Mouse (Mus musculus) spleen, postnatal 14 days (tissue): ENCODE data around the gene Hcls1.

Source experiments
- DNase-seq, 2 experiments: peaks; one replicate each; pipeline ENCODE4 v3.0.0; 2021 to 2022; ENCODE audit warnings: low spot score in 2 of 2

The Hcls1 gene

DNA sequence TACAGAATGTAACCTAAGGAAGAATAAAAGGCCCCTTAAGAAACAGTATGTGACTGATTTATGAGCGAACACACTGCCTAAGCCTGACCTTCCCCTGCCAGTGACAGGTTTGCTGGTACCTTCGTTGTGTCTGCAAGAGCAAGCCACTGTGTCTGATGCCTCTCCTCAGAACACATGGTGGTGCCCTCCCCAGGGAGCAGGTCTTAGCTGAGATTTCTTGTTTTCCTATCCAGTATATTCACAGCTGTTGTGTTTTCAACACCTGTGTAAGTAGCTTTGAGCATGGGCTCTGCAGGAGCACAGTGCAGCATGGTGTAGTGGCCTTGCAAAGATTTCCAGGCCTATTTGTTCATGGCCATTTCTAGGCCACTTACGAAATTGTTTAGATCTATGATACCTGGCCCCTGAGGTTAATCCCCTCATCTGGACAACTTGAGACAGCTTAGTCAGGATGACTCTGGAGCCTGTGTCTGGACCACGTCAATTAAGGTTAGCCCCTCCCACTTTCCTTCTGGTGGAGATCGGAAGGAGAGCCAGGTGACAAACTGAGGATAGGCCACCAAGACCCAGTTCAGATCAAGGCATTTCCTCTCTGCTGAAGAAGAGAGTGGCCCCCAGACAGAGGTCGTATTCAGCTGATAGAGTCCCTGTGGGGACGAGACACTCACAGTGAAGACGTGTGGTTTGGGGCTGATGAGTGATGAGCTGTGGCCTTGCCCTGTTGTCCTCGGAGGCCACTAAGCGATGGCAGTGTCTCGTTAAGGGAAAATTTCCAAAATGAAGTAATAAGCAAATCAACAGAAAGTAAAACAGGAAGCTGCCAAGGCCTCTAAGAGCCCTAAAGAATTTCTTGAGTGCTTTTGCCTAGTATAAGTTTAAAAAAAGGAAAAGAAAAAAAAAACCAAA lies 4.3 kb upstream of the Hcls1 start:
- DNase-seq, result no peak

DNA sequence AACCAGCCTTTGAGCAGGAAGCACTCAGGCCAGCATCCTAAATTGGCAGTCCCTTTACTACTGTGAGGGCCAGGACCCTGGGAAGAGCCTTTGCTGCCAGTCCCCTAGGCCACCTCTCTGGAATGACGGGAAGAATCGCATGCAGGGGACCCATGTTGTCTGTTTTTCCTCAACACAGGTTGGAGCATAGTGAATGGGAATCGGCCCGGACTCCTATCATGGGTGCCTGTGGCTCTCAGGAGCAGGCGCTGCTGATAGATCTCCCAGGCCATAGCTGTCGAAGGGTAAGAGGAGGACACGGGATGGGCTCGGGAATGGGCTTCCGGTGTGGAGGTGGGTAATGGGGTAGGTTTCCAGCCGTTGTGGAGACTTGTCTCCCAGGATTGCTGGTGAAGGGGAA lies 3.4 kb upstream of the Hcls1 start:
- no peak for DNase-seq

DNA sequence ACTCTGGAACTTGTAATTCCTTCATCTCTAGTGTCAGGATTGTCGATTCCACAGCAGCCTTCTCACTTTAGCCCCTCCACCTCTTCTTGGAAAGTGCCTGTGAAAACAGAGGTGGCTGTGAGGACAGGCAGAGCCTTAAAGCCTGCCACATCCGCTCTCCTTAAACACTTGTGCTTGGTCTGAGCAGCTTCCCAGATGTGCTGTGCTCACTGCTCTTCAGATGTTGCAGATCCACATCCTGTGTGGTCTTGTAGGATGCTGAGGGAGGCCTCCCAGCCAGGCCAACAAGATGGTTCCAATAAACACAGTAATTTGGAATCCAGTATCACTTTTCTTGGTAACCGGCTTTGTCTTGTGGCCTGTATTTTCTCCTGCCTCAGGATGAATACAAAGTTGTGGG lies 2.8 kb upstream of the Hcls1 start:
- no peak for DNase-seq

DNA sequence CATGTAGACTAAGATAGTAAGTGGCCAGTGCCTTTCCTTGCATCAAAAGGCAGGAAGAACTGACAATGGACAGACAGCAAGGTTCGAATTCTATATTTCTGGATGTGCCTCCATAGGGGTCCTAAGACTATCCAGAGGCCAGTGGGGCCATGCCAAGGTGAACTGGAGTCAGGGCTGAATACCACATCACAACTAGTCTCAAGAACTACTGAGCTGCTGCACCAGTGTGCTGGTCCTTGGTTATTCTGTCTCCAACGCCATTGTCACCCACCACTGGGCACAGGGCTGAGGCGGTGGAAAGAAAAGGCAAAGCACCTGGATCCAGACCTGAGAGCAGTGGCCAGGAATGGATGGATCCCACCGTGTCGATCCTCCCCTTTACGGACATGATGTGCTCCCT lies 2.2 kb upstream of the Hcls1 start:
- DNase-seq, result no peak

DNA sequence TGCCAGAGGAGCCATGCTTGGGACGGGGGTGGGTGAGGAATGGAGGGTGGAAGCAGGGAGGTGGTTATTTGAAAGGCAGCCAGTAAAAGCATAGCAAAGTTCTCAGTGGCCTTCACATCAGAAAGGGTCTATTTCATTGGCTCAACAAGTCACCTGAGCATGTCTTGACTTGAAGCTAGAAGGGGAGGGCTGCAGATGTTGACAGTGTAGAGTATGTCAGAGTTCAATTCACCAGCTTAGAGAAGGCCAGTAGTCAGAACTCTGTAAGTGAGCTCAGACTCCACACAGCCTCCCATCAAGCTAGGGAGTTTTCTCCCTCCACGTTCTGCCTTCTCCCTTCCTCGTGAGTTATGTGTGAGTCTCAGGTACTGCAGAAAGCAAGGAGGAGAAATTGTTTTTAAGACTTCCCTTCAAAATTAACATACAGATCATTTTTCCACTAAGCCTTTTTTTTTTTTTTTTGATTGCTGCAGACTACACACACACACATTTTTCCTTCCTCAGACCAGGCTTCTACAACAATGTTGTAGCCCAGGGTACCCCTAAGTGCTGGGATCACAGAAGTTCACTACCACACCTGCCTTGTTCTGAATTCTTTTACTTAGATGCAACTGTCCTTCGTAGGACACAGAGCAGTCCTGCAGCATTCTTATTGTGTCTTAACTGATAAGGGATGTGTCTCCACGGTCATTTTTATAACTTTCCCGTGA lies 497 bp upstream of the Hcls1 start:
- DNase-seq, result no peak

DNA sequence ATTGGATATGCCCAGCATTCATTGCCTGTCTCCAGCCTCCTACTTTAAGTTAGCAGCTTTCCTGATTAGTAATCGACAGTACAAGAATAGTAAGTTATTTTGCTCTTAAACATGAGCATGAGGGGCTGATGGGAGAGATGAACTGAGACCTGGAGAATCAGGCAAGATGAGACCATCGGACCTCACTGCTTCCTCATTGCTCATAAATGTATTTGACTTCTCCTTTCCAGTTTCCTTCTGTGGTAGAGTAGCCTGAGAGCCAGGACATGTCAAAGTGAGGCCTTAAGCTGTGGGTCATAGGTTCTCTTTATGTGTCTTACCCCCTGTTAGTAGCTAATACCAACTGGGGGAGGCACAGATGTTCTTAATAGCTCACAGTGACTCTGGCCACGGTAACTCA lies 1.0 kb downstream of the Hcls1 start:
- no peak for DNase-seq

DNA sequence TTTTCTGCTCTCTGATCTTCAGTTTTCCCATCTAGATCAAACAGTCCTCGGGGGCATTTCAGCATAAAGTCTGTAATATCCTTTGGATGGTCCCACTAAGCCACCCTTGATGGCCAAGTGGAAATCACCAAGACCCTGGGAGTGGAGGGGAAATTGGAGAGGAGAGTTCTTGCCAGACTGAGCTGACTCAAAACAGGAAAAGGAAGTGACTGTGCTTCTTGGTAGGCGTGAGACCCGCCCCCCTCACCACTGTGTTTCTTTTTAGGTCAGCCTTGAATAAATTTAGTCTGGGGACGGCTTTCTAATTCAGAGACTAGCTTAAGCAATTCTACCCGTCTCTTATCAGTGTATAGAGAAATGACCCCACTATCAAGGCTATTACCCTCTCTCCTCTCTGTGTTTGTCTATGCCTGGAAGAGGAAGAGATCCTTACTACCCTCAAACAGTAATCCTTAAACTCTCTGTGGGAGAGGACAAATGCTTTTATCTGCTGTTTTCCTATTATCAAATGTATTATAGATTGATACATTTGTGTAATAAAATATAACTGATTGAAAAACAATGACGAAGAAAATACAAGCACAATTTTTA lies 6.4 kb downstream of the Hcls1 start:
- no peak for DNase-seq

DNA sequence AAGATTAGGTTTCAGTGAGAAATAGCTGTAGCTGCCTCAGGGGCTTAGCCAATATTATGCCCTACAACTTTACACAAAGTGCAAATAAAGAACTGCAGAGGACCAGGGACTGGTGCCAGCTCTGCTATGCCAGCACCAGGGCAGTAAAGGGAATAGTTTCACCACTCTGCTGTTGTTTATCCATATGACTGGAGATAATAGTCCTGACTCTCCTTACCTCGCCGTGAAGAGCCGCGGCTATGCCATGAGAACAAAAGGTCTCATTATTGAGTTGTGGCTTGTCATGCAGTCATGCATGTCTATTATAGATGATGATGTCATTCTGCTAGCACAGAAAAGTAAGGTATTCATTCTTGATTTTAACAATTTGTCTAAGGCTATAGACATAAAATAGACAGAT lies 7.1 kb downstream of the Hcls1 start:
- DNase-seq, result no peak

DNA sequence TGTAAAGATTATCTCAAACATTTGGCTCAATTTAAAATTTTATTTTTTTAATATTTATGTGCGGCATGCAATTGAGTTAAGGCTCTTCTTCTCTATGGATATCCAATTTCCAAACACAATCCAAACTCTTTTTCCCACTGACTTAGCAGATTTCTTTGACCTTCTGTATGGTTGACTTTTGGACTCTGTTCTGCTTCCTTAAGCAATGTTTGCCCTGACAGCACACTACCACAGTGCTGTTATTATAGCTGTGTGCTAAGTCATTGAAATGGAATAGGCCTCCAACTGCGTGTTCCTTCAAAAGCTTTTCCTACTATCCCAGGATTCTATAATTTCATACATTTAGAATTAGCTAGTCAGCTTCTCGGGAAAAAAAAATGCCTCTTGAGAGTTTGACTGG lies 8.8 kb downstream of the Hcls1 start:
- DNase-seq, result no peak

DNA sequence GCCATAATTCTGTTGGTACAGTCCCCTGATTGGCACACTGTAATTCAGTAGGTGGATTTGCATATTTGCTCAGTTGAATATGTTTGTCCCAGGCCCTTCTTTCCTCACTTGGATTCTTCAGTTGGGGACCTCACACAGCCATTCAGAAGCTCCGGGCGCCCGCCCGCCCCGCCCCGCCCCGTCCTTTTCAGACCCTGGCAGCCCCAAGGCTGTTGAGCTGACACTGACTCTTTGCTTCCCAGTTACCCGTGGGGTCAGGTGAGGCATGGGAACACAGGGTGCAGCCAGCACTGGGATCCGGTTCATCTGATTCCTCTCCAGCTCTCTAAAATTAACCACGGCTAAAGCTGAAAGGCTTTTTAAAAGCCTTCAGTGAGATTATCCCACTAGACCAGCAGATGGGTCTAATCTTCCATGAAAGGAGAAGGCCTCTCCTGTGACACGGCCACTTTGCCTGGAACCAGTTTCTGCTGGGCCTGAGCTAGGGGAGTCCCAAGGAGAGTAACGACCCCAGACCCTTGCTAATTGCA lies 10.2 kb downstream of the Hcls1 start:
- no peak for DNase-seq

DNA sequence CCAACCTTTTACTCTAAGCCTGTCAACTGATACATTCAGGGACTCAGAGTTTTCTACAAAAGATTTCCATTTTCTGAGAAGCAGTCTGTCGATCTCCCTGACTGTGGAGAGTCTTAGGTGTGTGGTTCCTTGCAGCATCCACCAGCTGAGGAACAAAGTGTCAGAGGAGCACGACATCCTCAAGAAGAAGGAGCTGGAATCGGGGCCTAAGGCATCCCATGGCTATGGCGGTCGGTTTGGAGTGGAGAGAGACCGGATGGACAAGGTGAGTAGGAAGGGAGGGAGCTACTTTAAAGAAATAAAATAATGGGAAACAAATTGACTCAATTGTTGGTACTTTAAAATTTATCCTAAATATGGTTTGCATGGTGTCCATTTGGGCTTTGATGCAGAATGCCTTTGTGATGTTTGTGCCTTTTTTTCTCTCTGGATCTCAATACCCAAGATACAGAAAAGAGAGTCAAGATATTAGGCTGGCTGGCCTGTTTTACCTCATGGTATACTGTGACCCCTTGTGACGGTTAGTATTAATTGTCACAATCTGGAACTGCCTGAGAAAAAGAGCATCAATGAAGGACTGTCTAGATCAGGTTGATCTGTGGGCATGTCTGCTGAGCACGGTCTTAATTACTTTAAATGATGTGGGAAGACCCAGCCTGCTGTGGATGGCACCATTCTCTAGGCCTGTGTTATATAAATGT lies 11.8 kb downstream of the Hcls1 start:
- DNase-seq, result no peak

DNA sequence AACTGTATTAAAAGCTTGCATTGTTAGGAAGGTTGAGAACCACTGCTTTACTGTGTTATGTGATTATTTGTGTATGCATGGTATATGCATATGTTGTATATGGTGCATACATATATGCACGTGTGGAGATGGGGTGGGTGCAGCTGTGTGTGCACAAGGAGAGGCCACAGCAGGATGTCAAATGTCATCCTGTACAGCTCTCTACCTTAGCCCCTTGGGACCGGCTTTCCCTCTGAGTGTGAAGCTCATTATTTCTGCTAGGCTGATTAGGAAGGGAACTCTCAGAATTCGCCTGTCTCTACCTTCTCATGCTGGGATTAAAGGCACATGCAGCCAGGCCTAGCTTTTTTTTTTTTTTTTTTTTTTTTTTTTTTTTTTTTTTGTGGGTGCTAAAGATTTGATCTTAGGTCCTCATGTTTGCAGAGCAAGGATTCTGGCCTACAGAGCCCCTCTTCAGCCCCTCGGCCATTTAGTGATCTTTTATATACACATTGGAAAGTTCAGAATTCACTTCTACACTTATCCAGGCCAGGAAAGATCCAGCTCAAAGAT lies 12.9 kb downstream of the Hcls1 start:
- DNase-seq, result no peak

DNA sequence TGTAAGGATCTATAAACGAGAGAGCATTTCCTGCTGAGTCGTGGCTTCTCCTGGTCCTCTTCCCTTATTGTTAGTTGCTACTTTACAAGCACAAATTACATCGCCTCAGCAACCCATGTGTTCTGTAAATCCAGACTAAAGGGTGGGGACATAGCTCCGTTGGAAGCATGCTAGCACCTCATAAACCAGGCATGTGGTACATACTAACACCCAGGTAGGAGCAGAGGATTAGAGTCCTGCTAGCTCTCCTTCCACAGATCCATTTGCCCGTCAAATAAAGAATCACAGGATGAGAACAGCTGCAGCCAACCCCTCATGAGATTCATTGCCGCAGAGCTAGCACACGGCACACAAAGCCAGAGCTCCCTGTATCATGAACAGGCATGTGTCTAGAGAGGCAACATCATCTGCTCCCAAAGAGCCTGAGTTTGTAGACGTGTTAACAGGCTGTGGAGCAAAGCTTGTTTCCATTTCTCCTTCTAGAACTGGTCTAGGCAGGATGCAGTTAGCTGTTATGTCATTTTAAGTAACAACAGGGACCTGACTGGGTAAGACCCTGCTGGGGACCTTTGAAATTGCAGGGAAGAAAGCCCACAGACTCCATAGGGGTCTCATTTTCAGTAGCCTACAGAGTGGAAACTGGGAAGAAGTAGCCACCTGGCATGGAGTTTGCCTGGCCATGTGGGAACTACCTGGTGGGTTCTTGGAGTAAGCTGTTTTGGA lies 15.0 kb downstream of the Hcls1 start:
- DNase-seq, result no peak

DNA sequence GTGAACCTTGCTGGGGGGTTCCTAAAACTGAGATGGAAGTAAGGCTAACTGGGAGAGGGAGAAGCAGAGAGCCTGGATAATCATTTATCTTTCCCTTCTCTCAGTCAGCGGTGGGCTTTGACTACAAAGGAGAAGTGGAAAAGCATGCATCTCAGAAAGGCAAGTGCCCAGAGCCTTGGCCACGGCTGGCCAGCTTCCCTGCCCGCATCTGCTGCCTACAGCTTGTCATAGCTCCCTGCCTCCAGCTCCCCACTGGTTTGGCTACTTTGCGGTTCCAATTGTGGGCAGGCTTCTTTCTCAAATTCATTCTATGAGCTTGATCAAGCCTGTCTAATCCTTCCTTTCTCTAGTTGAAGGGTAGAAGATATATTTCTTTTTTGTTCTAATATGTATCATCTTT lies 16.2 kb downstream of the Hcls1 start:
- no peak for DNase-seq

DNA sequence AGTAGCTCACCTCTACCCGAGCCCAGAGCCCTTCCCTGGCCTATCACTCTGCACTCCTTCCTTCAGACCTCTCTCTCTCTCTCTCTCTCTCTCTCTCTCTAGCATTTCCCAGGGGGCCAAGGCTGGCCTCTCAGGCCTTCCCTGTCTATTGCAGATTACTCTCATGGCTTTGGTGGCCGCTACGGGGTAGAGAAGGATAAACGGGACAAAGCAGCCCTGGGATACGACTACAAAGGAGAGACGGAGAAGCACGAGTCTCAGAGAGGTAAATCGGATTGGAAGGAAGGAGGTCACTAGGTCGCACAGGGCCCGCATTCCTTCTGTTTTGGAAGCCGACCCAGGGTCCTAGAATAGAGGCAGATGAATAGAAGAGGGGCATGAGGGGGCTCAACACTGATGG lies 20.3 kb downstream of the Hcls1 start:
- no peak for DNase-seq

DNA sequence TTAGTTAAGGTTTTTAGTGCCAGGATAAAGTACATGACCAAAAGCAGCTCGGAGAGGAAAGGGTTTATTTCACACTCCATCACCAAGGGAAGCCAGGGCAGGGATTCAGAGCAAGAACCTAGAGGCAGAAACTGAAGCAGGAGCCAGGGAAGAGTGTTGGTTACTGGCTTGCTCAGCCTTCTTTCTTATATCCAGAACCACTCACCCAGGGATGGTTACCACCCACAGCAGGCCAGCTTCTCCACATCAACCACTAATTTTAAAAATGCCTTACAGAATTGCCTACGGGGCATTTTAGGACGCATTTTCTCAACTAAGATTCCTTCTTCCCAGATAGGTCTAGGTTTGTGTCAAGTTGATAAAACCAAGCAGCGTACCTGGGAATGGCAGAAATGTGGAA lies 28.6 kb downstream of the Hcls1 start:
- DNase-seq, result no peak

DNA sequence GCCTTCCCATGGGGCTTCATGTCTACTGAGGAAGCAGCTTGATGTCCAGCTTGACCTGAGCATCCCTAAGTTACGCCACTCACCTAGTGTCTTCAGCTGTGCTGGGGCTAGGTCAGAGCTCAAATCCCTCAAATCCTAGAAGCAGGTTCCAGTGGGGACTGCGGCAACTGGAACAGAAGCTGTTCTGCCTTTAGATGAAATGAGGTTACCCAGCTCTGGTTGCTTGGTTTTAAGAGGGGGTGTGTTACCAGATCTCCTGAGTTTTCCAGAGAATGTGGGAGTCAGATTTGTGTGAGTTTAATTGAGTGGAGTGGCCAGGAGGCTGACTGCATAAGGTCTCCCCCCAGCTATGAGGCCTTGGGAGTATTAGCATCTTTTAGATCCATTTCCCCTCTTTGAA lies 44.3 kb downstream of the Hcls1 start:
- no peak for DNase-seq

DNA sequence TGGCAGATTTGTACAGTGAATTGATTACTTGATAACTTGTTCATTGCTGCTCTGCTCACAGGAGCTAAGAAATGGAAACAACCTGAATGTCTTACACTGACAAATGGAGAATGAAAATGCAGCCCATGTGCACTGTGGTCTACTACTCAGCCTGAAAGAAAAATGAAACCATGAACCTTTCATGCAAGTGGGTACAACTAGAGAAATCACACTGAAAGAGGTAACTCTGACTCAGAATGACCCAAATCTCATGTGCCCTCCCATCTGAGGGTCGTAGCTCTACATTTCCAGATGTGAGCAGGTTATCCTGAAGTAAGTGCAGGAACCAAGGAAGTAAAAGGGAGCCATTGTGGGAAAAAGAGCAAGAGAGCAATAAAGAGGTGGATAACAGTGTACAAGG lies 49.0 kb downstream of the Hcls1 start:
- no peak for DNase-seq

DNA sequence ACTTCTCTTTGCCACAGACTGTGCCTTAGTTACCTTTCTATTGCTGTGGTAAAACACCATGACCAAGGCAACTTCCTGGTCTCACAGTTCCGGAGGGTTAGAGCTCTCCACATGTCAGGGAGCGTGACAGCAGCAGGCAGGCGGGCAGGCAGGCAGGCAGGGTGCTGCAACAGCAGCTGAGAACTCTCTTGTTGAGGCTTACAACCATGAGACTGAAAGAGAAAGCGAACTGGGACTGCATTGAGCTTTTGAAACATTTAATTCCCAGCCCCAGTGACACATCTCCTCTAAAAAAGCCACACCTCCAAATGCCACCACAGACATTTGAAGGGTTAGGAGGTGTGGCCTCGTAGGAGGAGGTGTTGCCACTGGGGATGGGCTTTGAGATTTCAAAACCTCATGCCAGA lies 50.9 kb downstream of the Hcls1 start:
- peak in 1 of 2 experiments; percentile 15 for DNase-seq

DNA sequence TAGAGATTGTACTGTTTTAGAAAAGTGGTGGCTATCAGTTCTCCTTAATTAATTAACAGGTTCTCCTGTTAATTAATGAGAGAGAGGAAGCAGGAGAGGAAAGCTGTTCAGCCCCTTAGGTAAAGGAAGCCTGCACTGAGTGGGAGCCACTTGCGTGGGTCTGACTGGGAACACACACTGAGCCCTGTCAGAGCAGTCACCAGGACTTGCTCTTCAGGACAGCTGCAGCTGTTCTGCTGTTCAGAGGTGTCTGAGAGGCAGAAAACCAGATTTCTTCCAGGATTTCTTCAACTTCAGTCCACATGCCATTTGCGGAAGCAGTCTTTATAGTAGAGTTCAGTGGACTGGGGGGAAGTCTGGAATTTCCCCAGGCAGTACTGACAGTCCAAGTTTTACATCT lies 52.6 kb downstream of the Hcls1 start:
- DNase-seq, result no peak

DNA sequence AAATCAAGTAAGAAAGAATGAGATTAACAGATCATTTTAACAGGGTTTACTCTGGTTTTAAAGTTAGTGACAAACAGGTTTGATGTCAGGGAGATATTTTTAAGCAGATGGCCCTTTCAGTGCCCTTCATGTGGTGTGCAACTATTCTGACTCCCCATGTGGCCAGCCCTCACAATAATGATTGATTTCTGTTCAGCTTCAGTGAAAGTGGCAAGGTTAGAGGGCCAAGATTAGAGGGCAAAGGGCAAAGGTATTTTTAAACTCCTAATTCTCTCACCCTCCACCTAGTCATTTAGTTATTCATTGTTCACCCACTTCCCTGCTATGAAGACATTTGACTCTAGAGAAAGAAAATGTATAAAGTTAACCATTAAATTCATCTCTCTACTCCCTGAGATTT lies 53.3 kb downstream of the Hcls1 start:
- DNase-seq, result no peak
